Mouse (Mus musculus): Measurements from ENCODE around the gene Pgghg. TPM values are rescaled to one million over a fixed set of nuclear protein-coding genes. Genes with fewer than 3 reads are reported as not detected.

Pgghg gene
- polyA plus RNA-seq, 1 experiment, result 11.6 TPM

DNA sequence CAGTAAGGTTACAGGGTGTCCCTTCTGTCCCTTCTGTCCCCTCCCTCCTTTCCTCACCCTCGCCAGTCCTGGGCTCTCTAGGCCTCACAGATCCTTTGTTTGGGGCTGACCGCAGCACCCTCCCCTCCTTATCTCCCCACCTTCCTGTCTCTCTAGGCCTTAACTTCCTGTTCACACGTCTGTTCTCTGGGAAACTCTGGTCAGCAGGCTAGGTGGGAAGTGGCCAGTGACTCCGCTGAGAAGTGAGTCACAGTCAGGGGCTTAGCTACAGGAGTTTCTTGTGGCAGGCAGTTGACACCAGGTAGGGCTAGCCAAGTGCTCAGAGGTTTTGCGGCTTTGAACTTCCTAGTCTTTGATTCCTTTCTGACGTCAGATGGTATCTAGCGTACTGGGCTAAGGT is 5.8 kb downstream of the Pgghg start:
- Histone ChIP-seq H3K4me3 (no peak overlapping the region), H3K4me2 (ENCODE audit: low read depth) (no peak overlapping the region), H3K27me3 (ENCODE audit: control insufficient read depth, insufficient read depth, insufficient read length) (no peaks in the 10 kb centered on the region), H3ac (ENCODE audit: control insufficient read depth, insufficient read length) (no peak overlapping the region), H3K79me2 (ENCODE audit: control insufficient read depth, insufficient read depth) (no peaks in the 10 kb centered on the region), H3K36me3 (ENCODE audit: control insufficient read depth, insufficient read depth) (peaks cover 17% of the 10 kb centered on the region)
- no peak for TF ChIP-seq MAX (IDR thresholded peaks at IDR 0.05; ENCODE audit: low read depth)
- TF ChIP-seq MYOG (IDR thresholded peaks at IDR 0.05; ENCODE audit: control insufficient read depth in 1 of 3, insufficient read depth in 1 of 3, insufficient read length in 2 of 3, low read depth in 2 of 3), result no peak
- TF ChIP-seq CEBPB (IDR thresholded peaks at IDR 0.05; ENCODE audit: insufficient read depth, poor library complexity, severe bottlenecking), result no peak
- no peak for TF ChIP-seq MYOD1 (IDR thresholded peaks at IDR 0.05; ENCODE audit: control insufficient read depth in 1 of 3, insufficient read length in 2 of 3, low read depth in 2 of 3)
- no peak for TF ChIP-seq E2F4 (IDR thresholded peaks at IDR 0.05; ENCODE audit: insufficient read depth)
- TF ChIP-seq TCF12 (IDR thresholded peaks at IDR 0.05; ENCODE audit: insufficient read depth, poor library complexity, severe bottlenecking), result no peak
- no peak for TF ChIP-seq REST (IDR thresholded peaks at IDR 0.05; ENCODE audit: insufficient read depth, insufficient read length)
- no peak for TF ChIP-seq POLR2A (IDR thresholded peaks at IDR 0.05; ENCODE audit: insufficient read length, low read depth)
- TF ChIP-seq POLR2AphosphoS2 (IDR thresholded peaks at IDR 0.05; ENCODE audit: insufficient read length, low read depth), result no peak
- no peak for TF ChIP-seq TCF3 (IDR thresholded peaks at IDR 0.05; ENCODE audit: insufficient read length, low read depth)
- no peak for TF ChIP-seq USF1 (IDR thresholded peaks at IDR 0.05; ENCODE audit: low read depth)
- TF ChIP-seq SRF (IDR thresholded peaks at IDR 0.05; ENCODE audit: control insufficient read depth, insufficient read length, low read depth), result no peak

DNA sequence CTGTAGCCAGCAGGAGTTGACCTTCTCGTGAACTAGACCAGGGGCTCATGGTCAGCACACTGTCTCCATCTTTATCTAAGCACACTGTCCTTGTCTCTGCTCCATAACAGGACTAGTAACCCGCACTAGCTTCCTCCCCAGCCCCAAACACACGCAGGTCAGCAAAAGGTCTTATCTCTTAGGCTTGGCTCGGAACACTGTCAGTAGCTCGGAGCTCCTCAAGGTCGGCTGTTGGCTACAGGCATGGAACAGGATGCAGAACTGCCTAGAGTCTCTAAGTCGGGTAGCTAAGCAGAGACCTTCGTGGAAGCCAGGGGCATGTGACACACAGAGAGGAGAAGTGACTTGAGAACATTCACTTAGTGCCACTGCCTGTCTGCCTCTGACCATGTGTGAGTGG is 7.0 kb downstream of the Pgghg start:
- H3K36me3 ChIP-seq (ENCODE audit: control insufficient read depth, insufficient read depth), result peaks cover 20% of the 10 kb centered on the region
- H3K4me2 ChIP-seq (ENCODE audit: low read depth), result no peak overlapping the region
- H3ac ChIP-seq (ENCODE audit: control insufficient read depth, insufficient read length), result no peak overlapping the region
- no peak for TF ChIP-seq POLR2A (IDR thresholded peaks at IDR 0.05; ENCODE audit: insufficient read length, low read depth)
- H3K4me3 ChIP-seq, result no peak overlapping the region
- peaks cover 10% of the 10 kb centered on the region for H3K79me2 ChIP-seq (ENCODE audit: control insufficient read depth, insufficient read depth)
- no peaks in the 10 kb centered on the region for H3K27me3 ChIP-seq (ENCODE audit: control insufficient read depth, insufficient read depth, insufficient read length)

DNA sequence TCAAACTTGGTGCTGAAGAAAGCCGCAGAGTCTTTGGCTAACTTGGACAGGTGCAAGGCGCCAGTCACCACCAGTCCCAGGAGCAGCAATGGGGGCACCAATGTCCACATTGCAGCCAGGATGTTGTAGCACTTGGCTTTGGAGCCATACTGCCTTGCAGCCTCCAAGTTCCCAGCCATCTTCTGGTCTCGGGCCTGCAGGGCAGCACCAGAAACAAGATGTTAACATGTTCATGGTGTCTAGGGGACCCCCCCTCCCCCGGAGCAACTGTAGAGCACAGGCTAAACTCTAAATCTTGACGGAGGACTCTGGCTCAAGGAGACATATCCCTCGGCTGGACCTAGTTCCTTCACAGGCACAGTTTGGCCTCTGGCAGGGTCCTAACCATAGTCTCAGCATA is 8.1 kb downstream of the Pgghg start:
- no peak overlapping the region for H3ac ChIP-seq (ENCODE audit: control insufficient read depth, insufficient read length)
- H3K36me3 ChIP-seq (ENCODE audit: control insufficient read depth, insufficient read depth), result peaks cover 20% of the 10 kb centered on the region
- no peaks in the 10 kb centered on the region for H3K27me3 ChIP-seq (ENCODE audit: control insufficient read depth, insufficient read depth, insufficient read length)
- no peak overlapping the region for H3K4me2 ChIP-seq (ENCODE audit: low read depth)
- H3K4me3 ChIP-seq, result no peak overlapping the region
- peaks cover 21% of the 10 kb centered on the region for H3K79me2 ChIP-seq (ENCODE audit: control insufficient read depth, insufficient read depth)
- peak; percentile 24 for TF ChIP-seq POLR2AphosphoS2 (IDR thresholded peaks at IDR 0.05; ENCODE audit: insufficient read length, low read depth)
- no peak for TF ChIP-seq MYOD1 (IDR thresholded peaks at IDR 0.05; ENCODE audit: control insufficient read depth in 1 of 3, insufficient read length in 2 of 3, low read depth in 2 of 3)
- TF ChIP-seq TCF12 (IDR thresholded peaks at IDR 0.05; ENCODE audit: insufficient read depth, poor library complexity, severe bottlenecking), result no peak
- no peak for TF ChIP-seq TCF3 (IDR thresholded peaks at IDR 0.05; ENCODE audit: insufficient read length, low read depth)
- no peak for TF ChIP-seq USF1 (IDR thresholded peaks at IDR 0.05; ENCODE audit: low read depth)
- TF ChIP-seq REST (IDR thresholded peaks at IDR 0.05; ENCODE audit: insufficient read depth, insufficient read length), result no peak
- no peak for TF ChIP-seq MAX (IDR thresholded peaks at IDR 0.05; ENCODE audit: low read depth)

DNA sequence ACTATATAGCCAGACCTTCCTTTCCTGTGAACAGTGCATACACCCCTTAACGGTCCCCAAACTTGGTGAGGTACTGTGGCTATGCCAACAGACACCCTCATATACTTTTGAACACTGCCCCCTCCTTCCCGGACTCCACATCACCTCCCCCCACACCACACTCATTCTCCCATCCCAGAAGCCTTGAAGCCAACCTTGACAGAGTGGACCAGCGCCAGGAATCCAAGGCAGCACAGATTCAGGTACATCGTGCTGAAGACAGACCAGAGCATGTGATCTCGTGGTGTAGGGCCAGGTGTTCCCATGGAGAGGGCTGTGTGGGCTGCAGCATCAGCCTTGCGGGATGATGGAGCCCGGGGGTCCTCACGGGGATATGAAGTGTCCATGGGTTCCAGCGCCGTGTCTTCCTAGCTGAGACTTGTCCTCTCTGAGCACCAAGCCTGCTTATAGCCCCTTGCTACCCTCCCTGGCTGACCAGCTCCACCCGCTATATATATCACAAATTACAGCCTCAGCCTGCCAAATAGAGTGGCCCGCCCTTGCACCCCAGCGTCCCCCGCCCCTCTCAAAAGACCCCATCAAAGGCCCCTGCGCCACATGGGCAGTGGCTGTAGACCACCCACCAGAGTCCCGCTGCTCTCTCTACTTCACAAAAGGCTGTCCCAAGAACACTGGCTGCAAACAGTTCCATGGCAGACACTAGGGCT is 8.8 kb downstream of the Pgghg start, which contains the start of gene Ifitm5:
TSS of gene Ifitm5 (minus strand) at position 468 of the 707 bp plus-strand sequence.
- peaks cover 28% of the 10 kb centered on the region for H3K79me2 ChIP-seq (ENCODE audit: control insufficient read depth, insufficient read depth)
- H3K27me3 ChIP-seq (ENCODE audit: control insufficient read depth, insufficient read depth, insufficient read length), result no peaks in the 10 kb centered on the region
- H3K4me2 ChIP-seq (ENCODE audit: low read depth), result no peak within 1 kb of the TSS
- no peak within 1 kb of the TSS for H3K4me3 ChIP-seq
- TF ChIP-seq POLR2AphosphoS2 (IDR thresholded peaks at IDR 0.05; ENCODE audit: insufficient read length, low read depth) (no peak), E2F4 (IDR thresholded peaks at IDR 0.05; ENCODE audit: insufficient read depth) (no peak), TCF3 (IDR thresholded peaks at IDR 0.05; ENCODE audit: insufficient read length, low read depth) (no peak), CEBPB (IDR thresholded peaks at IDR 0.05; ENCODE audit: insufficient read depth, poor library complexity, severe bottlenecking) (no peak), SRF (IDR thresholded peaks at IDR 0.05; ENCODE audit: control insufficient read depth, insufficient read length, low read depth) (no peak), MAX (IDR thresholded peaks at IDR 0.05; ENCODE audit: low read depth) (no peak), USF1 (IDR thresholded peaks at IDR 0.05; ENCODE audit: low read depth) (no peak), MYOD1 (IDR thresholded peaks at IDR 0.05; ENCODE audit: control insufficient read depth in 1 of 3, insufficient read length in 2 of 3, low read depth in 2 of 3) (no peak), TCF12 (IDR thresholded peaks at IDR 0.05; ENCODE audit: insufficient read depth, poor library complexity, severe bottlenecking) (no peak), POLR2A (IDR thresholded peaks at IDR 0.05; ENCODE audit: insufficient read length, low read depth) (no peak), REST (IDR thresholded peaks at IDR 0.05; ENCODE audit: insufficient read depth, insufficient read length) (no peak), MYOG (IDR thresholded peaks at IDR 0.05; ENCODE audit: control insufficient read depth in 1 of 3, insufficient read depth in 1 of 3, insufficient read length in 2 of 3, low read depth in 2 of 3) (no peak)
- H3ac ChIP-seq (ENCODE audit: control insufficient read depth, insufficient read length), result no peak within 1 kb of the TSS
- H3K36me3 ChIP-seq (ENCODE audit: control insufficient read depth, insufficient read depth), result peaks cover 20% of the 10 kb centered on the region

DNA sequence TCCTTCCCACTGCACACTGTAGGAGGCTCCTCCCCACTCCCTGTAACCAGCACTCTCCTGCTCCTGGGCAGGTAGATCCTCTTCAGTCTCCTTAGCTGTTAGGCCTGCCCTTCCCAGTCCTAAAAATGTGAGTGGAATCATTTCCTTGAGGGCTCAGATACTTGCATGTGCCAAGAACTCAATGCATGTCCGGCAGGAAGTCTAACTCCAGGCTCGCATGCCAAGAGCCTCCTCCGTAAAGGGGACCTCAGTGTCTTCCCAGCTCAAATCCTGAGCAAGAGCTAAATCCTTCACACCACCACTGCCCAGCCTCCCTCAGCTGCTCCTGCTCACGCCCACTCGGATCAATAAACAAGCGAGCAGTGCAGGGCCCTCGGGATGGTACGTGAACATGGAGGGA is 9.9 kb downstream of the Pgghg start:
- Histone ChIP-seq H3K27me3 (ENCODE audit: control insufficient read depth, insufficient read depth, insufficient read length) (no peaks in the 10 kb centered on the region), H3K36me3 (ENCODE audit: control insufficient read depth, insufficient read depth) (peaks cover 20% of the 10 kb centered on the region), H3ac (ENCODE audit: control insufficient read depth, insufficient read length) (no peak overlapping the region), H3K4me3 (no peak overlapping the region), H3K4me2 (ENCODE audit: low read depth) (no peak overlapping the region), H3K79me2 (ENCODE audit: control insufficient read depth, insufficient read depth) (peaks cover 35% of the 10 kb centered on the region)
- TF ChIP-seq POLR2AphosphoS2 (IDR thresholded peaks at IDR 0.05; ENCODE audit: insufficient read length, low read depth), result no peak
- no peak for TF ChIP-seq SRF (IDR thresholded peaks at IDR 0.05; ENCODE audit: control insufficient read depth, insufficient read length, low read depth)
- TF ChIP-seq MYOD1 (IDR thresholded peaks at IDR 0.05; ENCODE audit: control insufficient read depth in 1 of 3, insufficient read length in 2 of 3, low read depth in 2 of 3), result no peak
- TF ChIP-seq MAX (IDR thresholded peaks at IDR 0.05; ENCODE audit: low read depth), result no peak
- TF ChIP-seq POLR2A (IDR thresholded peaks at IDR 0.05; ENCODE audit: insufficient read length, low read depth), result no peak
- no peak for TF ChIP-seq TCF12 (IDR thresholded peaks at IDR 0.05; ENCODE audit: insufficient read depth, poor library complexity, severe bottlenecking)
- TF ChIP-seq USF1 (IDR thresholded peaks at IDR 0.05; ENCODE audit: low read depth), result no peak
- no peak for TF ChIP-seq TCF3 (IDR thresholded peaks at IDR 0.05; ENCODE audit: insufficient read length, low read depth)
- TF ChIP-seq MYOG (IDR thresholded peaks at IDR 0.05; ENCODE audit: control insufficient read depth in 1 of 3, insufficient read depth in 1 of 3, insufficient read length in 2 of 3, low read depth in 2 of 3), result no peak
- TF ChIP-seq CEBPB (IDR thresholded peaks at IDR 0.05; ENCODE audit: insufficient read depth, poor library complexity, severe bottlenecking), result no peak
- TF ChIP-seq REST (IDR thresholded peaks at IDR 0.05; ENCODE audit: insufficient read depth, insufficient read length), result no peak
- no peak for TF ChIP-seq E2F4 (IDR thresholded peaks at IDR 0.05; ENCODE audit: insufficient read depth)
